Mouse (Mus musculus) intestine, embryonic 14.5 days (tissue): Measurements from ENCODE around the gene Gabbr2. TPM values are rescaled to one million over a fixed set of nuclear protein-coding genes. Genes with fewer than 3 reads are reported as not detected.

Source experiments
- ATAC-seq: fragments of 200-750 bp; cut with Nextera tagmentation; replicated peaks from 2 replicates; pipeline ENCODE4 v1.8.0; 2017; ENCODE audit warnings: low read depth, moderate number of reproducible peaks, moderate TSS enrichment, moderate library complexity; ENCODE audit not compliant: low FRiP score, low TSS enrichment
- DNase-seq: peaks from one replicate; pipeline ENCODE4 v3.0.0-alpha.2; 2018; ENCODE audit warnings: low spot score
- H3K27ac ChIP-seq: fragments of 300-500 bp; sonication (generic); 2 replicates; pipeline ENCODE4 v1.5.1; 2014; ENCODE audit warnings: low read depth, mild to moderate bottlenecking, control low read depth
- H3K27me3 ChIP-seq: fragments of 300-500 bp; sonication (generic); replicated peaks from 2 replicates; pipeline ENCODE4 v1.6.1; 2014; ENCODE audit warnings: low read length, control low read depth; ENCODE audit not compliant: control insufficient read depth, insufficient read depth
- H3K36me3 ChIP-seq: fragments of 300-500 bp; sonication (generic); 2 replicates; pipeline ENCODE4 v1.6.1; 2014; ENCODE audit warnings: low read length, control low read depth; ENCODE audit not compliant: control insufficient read depth, insufficient read depth
- H3K4me1 ChIP-seq: fragments of 300-500 bp; sonication (generic); replicated peaks from 2 replicates; pipeline ENCODE4 v1.6.1; 2014; ENCODE audit warnings: low read length, control low read depth, mixed read lengths; ENCODE audit not compliant: control insufficient read depth, insufficient read depth
- H3K4me2 ChIP-seq: fragments of 300-500 bp; sonication (generic); 2 replicates; pipeline ENCODE4 v1.6.1; 2014; ENCODE audit warnings: low read length
- H3K4me3 ChIP-seq: fragments of 300-500 bp; sonication (generic); 2 replicates; pipeline ENCODE4 v1.5.1; 2014; ENCODE audit warnings: low read depth, low read length, control low read depth, mixed read lengths
- H3K9ac ChIP-seq: fragments of 300-500 bp; sonication (generic); 2 replicates; pipeline ENCODE4 v1.6.1; 2014; ENCODE audit warnings: mild to moderate bottlenecking, low read length
- H3K9me3 ChIP-seq: fragments of 300-500 bp; sonication (generic); 2 replicates; pipeline ENCODE4 v1.6.1; 2016; ENCODE audit warnings: low read length, control low read depth; ENCODE audit not compliant: control insufficient read depth
- WGBS: fragments of 180-500 bp; shearing (Covaris S2); extraction: QIAGEN DNeasy Blood & Tissue Kit; methylation state at CpG from one replicate; pipeline ENCODE4 v1.1.7; 2014; 5-methylcytosine and 5-hydroxymethylcytosine counted together
- polyA plus RNA-seq: library from polyadenylated mRNA; unstranded; fragments of >200 nt; fragmentation: Nextera tagmentation; extraction: Ambion mirVana; gene quantifications from 2 replicates; pipeline ENCODE4 v1.2.1, GENCODE M21; 2014

The Gabbr2 gene
- polyA plus RNA-seq, 1 experiment from 2014 or later: 0.16 TPM

DNA sequence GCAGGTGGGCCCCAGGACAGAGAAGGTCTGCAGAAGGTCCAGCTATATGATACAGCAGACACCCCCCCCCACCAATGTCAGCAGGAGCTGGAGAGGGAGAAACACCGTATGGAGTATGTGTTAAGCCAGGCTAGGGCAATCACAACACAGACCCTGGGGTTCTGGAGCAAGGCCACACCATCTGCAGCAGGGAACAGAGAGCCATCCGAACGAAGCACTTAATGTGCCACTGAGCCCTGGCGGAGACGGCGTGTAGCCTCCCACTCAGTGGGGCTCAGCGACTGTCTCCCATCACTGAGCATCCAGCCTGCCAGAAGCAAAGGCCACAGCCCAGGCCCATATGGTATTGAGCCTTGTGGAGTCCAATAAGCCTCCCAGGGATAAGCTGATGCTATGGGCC is 33.7 kb downstream of the Gabbr2 start:
- DNase-seq (no peak), ATAC-seq (no peak)
- 80% methylated on average over 7 of the region's 7 CpGs for WGBS
- no peak overlapping the region for H3K4me2 ChIP-seq
- H3K27ac ChIP-seq: no peak overlapping the region
- no peaks in the 10 kb centered on the region for H3K27me3 ChIP-seq
- no peaks in the 10 kb centered on the region for H3K36me3 ChIP-seq
- H3K9me3 ChIP-seq: no peaks in the 10 kb centered on the region
- no peaks in the 10 kb centered on the region for H3K4me1 ChIP-seq
- no peak overlapping the region for H3K4me3 ChIP-seq
- H3K9ac ChIP-seq: no peak overlapping the region

DNA sequence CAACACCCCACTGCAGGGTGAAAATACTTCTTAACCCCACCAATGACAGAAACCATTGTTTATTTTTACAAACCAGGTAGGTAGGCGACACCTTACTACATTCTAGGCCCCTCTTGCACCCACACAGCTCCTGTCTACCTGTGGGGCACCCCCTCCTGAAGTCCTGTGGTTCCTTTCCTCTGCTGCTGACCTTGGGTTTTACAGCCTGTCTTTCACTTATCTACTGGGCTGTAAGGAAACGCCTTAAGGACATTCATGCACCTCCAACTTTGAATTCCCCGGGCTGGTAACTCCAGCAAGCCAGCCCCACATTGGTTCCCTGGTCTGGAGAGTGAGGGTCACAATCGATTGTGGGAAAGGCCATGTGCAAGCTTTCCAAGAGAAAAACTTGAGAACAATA is 34.7 kb downstream of the Gabbr2 start:
- Histone ChIP-seq H3K4me2 (no peak overlapping the region), H3K9me3 (no peaks in the 10 kb centered on the region), H3K27me3 (no peaks in the 10 kb centered on the region), H3K9ac (no peak overlapping the region), H3K4me1 (no peaks in the 10 kb centered on the region), H3K36me3 (no peaks in the 10 kb centered on the region), H3K4me3 (no peak overlapping the region), H3K27ac (no peak overlapping the region)
- DNase-seq: no peak
- 66% methylated on average over 4 of the region's 4 CpGs for WGBS
- no peak for ATAC-seq

DNA sequence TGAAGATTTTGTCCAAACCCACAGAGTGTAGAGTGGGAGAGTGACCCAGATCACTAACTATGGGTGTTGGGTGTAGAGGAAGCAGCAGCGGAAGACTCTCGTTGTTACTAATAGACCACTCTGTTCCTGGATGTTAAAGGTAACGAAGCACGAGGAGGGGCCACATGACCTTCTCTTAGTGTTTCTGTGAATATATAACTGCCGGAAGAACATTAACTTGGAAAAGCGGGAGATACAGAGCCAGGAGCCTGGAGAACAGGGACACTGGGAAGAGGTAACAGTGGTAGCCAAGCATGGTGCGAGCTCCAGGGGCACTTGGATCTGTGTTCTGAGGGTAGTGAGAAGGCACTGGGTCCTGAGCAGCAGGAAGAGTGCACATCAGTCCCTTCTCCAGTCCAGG is 38.7 kb downstream of the Gabbr2 start:
- DNase-seq (no peak), ATAC-seq (no peak)
- Histone ChIP-seq H3K27ac (no peak overlapping the region), H3K9ac (no peak overlapping the region), H3K4me1 (no peaks in the 10 kb centered on the region), H3K4me2 (no peak overlapping the region), H3K9me3 (no peaks in the 10 kb centered on the region), H3K27me3 (no peaks in the 10 kb centered on the region), H3K4me3 (no peak overlapping the region), H3K36me3 (no peaks in the 10 kb centered on the region)
- WGBS: 93% methylated on average over 7 of the region's 7 CpGs

DNA sequence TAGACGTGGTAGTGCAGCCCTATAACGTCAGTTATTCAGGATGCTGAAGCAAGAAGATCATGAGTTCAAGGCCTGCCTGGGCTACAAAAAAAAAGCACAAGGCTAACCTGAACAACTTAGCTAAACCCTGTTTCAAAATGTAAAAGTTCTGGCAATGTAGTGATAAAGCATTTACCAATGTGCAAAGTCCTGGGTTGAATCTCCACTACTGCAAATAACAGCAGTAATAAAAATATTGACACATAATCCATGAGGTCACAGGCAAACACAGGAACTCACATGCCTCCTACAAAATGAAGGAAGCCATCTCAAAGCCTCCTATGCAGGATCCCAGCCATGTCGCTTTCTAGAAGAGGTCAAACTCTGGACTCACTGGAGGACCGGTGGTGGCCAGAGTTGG is 39.1 kb downstream of the Gabbr2 start:
- H3K36me3 ChIP-seq: no peaks in the 10 kb centered on the region
- no peak overlapping the region for H3K9ac ChIP-seq
- DNase-seq (no peak), ATAC-seq (no peak)
- no peaks in the 10 kb centered on the region for H3K27me3 ChIP-seq
- H3K4me1 ChIP-seq: no peaks in the 10 kb centered on the region
- no peaks in the 10 kb centered on the region for H3K9me3 ChIP-seq
- no peak overlapping the region for H3K4me3 ChIP-seq
- no peak overlapping the region for H3K4me2 ChIP-seq
- H3K27ac ChIP-seq: no peak overlapping the region
- 84% methylated on average over 4 of the region's 4 CpGs for WGBS

DNA sequence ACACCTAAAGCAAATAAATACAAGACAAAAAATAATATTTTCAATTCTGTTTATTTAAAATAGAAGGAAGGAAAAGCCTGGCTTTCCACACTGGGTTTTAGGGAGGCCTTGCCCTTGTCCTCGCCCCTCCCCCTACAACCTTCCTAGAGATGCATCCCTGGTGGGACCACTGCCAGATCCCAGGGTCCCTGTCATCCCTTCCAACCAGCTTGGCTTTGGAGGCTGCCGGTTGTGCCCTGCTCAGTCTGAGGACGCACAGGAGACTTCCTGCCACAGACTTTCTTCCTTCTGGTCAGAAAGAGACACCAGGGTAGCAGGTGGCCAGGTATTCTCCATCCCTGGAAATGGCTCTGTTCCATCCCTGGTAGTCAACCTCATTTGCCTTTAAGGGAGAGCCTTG is 57.4 kb downstream of the Gabbr2 start:
- WGBS: 67% methylated on average over 3 of the region's 3 CpGs
- Histone ChIP-seq H3K36me3 (no peaks in the 10 kb centered on the region), H3K4me3 (no peak overlapping the region), H3K4me2 (no peak overlapping the region), H3K27ac (no peak overlapping the region), H3K9me3 (no peaks in the 10 kb centered on the region), H3K9ac (no peak overlapping the region), H3K4me1 (no peaks in the 10 kb centered on the region), H3K27me3 (no peaks in the 10 kb centered on the region)
- ATAC-seq (no peak), DNase-seq (no peak)

DNA sequence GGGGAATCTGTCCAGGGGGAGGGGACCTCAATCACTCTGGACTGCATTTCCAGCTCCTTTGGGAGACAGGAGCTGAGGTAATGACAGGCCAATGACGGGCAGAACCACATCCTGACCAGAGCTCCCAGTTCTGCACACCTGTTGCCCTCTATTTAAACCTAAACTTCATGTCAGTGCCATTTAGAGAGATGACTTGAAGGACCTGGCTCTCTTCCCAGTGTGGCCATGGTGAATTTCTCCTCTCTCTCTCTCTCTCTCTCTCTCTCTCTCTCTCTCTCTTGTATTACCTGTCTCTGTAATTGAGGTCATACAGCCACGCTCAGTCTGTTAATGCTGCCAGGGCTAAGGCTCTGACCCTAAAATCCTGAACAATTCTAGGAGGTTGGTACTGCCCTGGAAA is 58.1 kb downstream of the Gabbr2 start:
- no peak overlapping the region for H3K4me2 ChIP-seq
- no peak for ATAC-seq
- no peaks in the 10 kb centered on the region for H3K27me3 ChIP-seq
- no peaks in the 10 kb centered on the region for H3K36me3 ChIP-seq
- H3K9ac ChIP-seq: no peak overlapping the region
- DNase-seq: no peak
- WGBS: 51% methylated on average over 2 of the region's 2 CpGs
- no peak overlapping the region for H3K27ac ChIP-seq
- H3K9me3 ChIP-seq: no peaks in the 10 kb centered on the region
- no peaks in the 10 kb centered on the region for H3K4me1 ChIP-seq
- no peak overlapping the region for H3K4me3 ChIP-seq

DNA sequence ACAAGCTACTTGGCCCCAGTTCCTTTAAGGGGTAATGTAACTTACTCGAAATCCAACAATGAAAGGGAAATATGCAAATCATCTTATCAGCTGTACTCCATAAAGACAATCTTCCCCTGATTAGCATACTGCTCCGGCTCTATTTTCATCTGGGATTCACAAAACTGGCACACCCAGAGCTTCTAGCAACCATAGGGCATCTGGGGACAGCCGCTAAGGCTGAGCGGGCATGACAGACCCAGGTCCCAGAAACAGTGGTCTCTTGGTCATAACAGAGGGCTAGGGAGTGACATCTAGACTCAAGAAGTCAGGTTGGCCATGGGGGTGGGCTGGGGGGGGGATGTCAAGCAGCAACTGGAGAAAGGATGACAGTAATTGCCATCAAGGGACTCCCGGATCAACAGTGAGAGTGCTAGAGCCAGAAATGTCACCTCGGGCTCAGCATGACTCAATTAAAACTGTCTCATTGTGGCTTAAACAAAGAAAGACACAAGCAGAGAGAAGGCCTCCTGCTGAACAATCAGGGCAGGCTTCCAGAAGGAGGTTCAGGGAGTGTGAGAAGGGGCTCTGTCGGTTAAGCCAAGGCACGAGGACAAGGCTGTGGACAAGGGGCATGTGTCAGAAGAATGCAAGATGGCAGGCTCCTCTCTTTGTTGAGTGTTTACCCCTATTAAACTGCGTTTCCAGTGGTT is 59.8 kb downstream of the Gabbr2 start:
- no peak overlapping the region for H3K27ac ChIP-seq
- no peak overlapping the region for H3K4me2 ChIP-seq
- no peaks in the 10 kb centered on the region for H3K27me3 ChIP-seq
- H3K4me1 ChIP-seq: no peaks in the 10 kb centered on the region
- H3K9me3 ChIP-seq: no peaks in the 10 kb centered on the region
- DNase-seq: no peak
- no peak overlapping the region for H3K9ac ChIP-seq
- 75% methylated on average over 9 of the region's 9 CpGs for WGBS
- H3K36me3 ChIP-seq: no peaks in the 10 kb centered on the region
- H3K4me3 ChIP-seq: no peak overlapping the region
- no peak for ATAC-seq

DNA sequence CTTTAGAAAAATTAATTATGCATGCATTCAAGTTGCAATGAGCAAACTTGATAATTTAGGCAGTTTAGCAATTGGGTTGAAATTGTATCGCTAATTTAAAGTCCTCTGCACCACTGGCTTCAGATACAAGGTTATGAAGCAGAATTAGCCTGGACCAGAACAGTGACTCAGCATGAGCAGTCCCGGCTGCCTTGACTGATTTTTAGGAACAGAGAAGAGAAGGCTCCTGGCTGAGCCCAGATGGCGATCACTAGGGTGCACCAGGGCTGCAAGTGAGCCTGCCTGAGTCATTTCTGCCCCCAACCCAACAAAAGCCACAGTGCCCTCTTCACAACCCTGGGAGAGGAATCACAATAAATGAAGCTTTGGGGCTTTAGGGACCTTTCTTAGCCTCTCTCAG is 63.6 kb downstream of the Gabbr2 start:
- WGBS: 68% methylated on average over 3 of the region's 3 CpGs
- Histone ChIP-seq H3K27me3 (no peaks in the 10 kb centered on the region), H3K9ac (no peak overlapping the region), H3K9me3 (no peaks in the 10 kb centered on the region), H3K36me3 (no peaks in the 10 kb centered on the region), H3K4me2 (no peak overlapping the region), H3K27ac (no peak overlapping the region), H3K4me3 (no peak overlapping the region), H3K4me1 (no peaks in the 10 kb centered on the region)
- DNase-seq: no peak
- no peak for ATAC-seq

DNA sequence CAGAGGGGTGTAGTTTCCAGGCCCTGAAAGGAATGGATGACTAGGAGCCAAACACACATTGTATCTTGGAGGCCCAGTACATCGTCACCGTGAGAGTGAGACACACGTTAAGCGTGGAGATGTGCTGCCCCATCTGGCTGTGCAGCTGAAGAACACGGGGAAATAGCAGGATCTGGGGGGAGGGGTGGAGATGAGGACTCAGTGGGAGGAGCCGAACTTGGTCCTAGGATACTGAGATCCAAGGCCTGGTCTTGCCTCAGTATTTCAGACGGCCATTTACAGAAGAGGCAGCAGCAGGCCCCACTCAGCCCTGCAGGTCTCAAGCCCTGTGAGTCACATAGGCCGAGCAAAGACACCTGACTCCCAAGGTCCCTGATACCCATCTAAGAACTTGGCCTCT is 72.5 kb downstream of the Gabbr2 start:
- Histone ChIP-seq H3K4me1 (no peaks in the 10 kb centered on the region), H3K27ac (no peak overlapping the region), H3K4me2 (no peak overlapping the region), H3K36me3 (no peaks in the 10 kb centered on the region), H3K9ac (no peak overlapping the region), H3K27me3 (no peaks in the 10 kb centered on the region), H3K4me3 (no peak overlapping the region), H3K9me3 (no peaks in the 10 kb centered on the region)
- WGBS: 51% methylated on average over 8 of the region's 8 CpGs
- no peak for DNase-seq
- no peak for ATAC-seq
